Mouse (Mus musculus) naive thymus-derived CD4-positive, alpha-beta T cell, adult 2 months (primary cell): ENCODE measurements around the gene Ccdc69.
"Not testable (repeated sequence)": the region's sequence is repeated elsewhere in the genome, so short reads cannot be mapped to it uniquely, and the experiment has no call there.

ENCODE experiments used
- DNase-seq: peaks from one replicate; pipeline ENCODE4 v3.0.0-alpha.2; 2011; ENCODE audit warnings: low read depth

The Ccdc69 gene

DNA sequence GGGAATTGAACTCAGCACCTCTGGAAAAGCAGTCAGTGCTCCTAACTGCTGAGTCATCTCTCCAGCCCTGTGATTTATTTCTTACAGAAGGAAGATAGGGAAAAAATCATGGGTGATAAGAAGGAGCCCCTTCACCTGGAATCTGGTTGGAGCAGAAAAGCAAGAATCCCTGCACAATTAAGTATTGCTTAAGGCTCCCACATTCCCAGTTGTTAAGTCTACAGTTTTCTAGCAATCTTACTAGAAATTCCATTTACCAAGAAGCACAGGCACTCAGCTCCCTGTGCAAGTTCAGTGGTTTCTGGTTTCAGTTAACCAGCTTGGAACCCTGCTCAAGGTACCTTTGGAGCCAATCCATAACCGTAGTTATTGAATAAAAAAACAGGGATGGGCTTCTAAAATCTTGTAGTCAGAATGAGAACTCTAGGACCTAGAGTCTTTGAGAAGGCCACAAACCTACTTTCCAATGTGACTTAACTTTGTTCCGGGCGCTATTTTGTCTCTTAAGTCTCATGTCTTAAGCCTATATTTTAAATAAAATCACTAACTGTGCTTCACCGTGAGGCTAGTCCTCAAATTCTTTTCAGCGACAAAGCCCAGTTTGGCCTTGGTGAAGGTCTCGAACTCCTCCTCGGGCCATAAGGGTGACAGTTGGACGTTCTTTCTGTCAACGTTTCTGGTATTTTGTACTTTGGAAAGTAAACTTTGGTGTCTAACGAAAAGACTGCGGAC lies 19.0 kb upstream of the Ccdc69 start:
- no peak for DNase-seq

- not testable (repeated sequence) for DNase-seq
These were observed 18.4 kb upstream of the Ccdc69 start for GRCm38 (mm10) chr11:55096296-55096695.

DNA sequence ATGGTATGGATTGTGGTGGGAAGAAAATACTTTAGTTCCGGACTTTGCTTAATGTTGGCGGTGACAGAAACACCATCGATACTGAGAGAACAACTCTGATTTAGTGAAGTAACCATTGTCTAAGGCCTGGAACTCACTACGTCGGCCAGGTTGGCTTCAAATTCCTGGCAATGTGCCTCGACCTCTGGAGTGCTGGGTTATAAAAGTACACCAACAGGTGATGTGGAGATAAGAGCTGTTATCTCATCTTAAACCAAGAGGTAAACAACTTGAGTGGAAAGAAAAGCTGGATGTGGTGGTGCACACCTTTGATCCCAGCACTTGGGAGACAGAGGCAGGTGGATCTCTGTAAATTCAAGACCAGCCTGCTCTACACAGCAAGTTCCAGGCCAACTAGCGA lies 15.2 kb upstream of the Ccdc69 start:
- no peak for DNase-seq

DNA sequence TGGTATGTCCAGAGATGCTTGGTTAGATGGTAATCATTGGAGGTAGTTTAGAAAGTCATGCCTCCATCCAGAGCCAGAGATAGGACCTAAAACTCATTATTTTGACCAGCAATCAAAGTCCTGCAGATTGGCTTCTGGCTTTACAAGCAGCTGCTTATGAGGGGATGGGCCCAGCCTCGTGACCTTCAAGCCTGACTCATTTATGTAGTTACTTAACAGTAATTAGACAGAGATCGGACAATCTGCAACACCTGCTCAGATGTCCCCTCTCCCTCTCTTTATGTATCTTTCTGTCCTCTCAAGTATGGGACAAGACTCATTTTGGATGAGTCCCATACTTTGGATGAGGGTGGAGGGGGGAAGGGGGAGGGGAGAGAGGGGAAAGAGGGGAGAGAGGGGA lies 12.0 kb upstream of the Ccdc69 start:
- DNase-seq, result no peak

DNA sequence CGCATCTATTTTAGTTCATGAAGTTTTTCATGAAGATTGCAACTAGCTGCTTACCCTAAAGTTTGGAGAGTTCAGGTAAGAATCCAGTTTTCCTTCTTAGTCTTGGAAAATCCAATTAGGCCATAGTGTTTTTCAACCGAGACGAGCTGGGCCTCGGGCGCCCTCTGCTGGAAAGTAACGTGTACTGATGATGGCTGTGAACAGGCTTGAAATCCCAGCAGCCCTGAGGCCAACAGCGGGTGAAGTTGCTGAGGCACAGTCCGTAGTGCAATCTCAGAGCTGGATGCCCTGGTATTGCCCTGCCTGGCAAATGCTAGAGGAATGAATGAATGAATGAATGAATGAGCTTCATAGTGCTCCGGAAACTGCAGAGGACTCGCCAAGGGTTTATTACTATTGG lies 9.1 kb upstream of the Ccdc69 start:
- peak; percentile 87 for DNase-seq

DNA sequence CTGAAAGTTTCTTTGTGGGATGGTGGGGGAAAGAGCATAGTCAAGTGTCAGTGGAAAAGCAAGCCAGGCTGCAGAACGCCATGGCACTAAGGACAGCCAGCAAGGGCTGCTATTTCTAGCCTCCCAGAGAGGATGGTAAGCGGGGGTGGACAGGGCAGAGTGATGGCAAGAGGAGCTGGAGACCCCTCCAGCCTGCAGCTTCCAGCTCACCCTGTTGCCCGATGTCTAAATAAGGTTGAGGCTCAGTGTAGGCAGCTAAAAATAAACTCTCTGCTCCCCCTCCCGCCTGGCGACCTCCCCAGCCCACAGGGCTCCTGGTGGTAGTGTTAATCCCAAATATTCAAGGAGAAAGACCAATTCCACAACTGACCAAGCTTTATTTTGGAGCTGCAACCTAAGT lies 7.5 kb upstream of the Ccdc69 start:
- no peak for DNase-seq

GRCm38 (mm10) chr11:55084629-55085028 lies 6.7 kb upstream of the Ccdc69 start:
- DNase-seq, result no peak

DNA sequence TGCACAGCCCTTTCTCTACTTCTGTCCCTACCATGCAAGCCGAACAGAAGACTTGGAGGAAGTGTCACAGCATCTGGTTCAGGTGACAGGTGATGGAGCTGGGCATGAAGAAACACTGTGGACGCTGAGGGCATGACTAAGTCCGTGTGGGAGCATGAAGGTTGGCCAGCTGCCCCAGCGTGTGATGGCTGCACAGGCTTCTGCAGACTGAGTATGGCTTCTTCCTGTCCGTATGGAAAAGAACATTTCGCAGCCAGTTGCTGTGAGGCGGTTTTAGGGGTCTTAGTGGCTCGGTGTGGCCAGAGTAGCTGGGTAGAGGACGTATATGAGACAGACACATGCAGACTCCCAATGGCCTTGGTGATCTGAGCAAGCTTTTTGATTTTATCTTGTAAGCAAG lies 3.3 kb upstream of the Ccdc69 start:
- no peak for DNase-seq

DNA sequence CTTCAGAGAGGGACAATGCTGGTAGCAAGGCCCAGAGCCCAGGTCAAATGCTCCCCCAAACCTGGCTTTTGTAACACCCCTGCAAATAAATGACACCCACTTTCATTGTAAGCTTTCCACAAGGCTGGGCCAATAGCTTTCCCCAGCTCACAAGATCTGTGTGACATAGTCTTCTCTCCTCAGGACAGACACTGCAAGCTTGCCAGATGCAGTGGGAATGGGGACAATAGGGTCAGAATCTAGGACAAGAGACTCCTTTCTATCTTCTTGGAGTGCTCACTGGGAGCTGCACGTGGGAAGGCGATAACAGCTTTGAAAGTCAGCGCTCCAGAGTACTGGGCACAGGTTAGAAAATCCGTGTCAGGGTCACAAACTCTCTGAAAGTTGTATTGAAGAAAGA lies 1.2 kb upstream of the Ccdc69 start:
- no peak for DNase-seq

DNA sequence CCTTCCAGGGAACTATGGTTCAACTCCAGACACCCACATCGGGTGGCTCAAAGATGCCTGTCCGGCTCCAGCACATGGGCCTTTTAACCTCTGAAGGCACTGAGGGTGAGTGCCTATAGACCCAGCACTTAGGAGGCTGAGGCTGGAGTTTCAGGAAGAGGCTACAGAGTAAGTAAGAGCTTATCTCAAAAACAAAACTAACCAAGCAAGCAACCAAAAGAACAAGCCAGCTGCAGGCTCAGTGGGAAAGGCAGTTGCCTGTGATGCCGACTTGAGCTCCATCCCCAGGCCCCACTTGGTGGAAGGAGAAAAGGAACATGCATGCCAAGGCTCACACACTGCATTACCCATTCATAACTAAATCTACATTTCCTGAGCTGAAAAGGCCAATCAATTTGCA lies 571 bp upstream of the Ccdc69 start:
- DNase-seq, result no peak

GRCm38 (mm10) chr11:55076234-55076633 lies 1.7 kb downstream of the Ccdc69 start:
- no peak for DNase-seq

DNA sequence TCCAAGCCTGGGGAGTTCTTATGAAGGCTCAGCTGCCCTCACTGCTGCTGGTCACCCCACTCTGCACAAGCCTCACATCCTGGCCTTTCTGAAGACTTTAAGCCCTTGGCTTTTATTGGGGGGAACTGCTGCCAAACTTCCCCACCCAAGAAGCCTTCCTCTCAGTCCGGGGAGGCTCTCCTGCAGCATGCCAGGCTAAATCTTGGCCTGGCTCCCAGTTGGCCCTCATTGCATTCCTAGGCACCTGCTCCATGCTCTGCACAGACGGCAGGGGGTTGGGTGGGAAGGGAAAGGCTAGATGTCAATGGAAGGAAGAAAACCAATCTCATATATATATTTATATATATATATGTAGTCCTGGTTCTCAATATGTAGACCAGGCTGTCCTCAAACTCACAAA lies 2.3 kb downstream of the Ccdc69 start:
- DNase-seq, result no peak

- DNase-seq, result no peak
These were observed 4.7 kb downstream of the Ccdc69 start for GRCm38 (mm10) chr11:55073191-55073590.

GRCm38 (mm10) chr11:55072467-55072866 lies 5.5 kb downstream of the Ccdc69 start:
- DNase-seq, result peak; percentile 66

GRCm38 (mm10) chr11:55071344-55071743 lies 6.6 kb downstream of the Ccdc69 start:
- no peak for DNase-seq

DNA sequence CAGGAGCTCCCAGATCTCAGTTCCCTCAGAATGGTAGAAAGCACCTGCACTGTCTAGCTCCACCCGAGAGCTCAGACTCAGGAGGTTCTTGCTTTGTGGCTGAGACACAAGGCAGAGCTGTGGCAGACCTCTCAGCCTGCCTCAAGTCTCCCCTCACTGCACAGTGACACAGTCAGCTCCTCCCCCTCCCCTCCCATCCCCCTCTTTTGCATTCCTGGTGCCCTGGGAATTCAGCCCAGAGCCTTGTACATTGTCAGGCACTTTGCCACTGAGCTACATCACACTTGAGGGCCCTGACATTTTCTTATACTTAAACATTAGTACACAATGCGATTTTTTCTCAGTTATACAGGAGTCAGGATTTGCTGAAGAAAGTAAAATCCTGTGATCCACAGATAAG lies 8.9 kb downstream of the Ccdc69 start:
- no peak for DNase-seq

- DNase-seq, result peak; percentile 58
These were observed 11.0 kb downstream of the Ccdc69 start for GRCm38 (mm10) chr11:55066921-55067320.

DNA sequence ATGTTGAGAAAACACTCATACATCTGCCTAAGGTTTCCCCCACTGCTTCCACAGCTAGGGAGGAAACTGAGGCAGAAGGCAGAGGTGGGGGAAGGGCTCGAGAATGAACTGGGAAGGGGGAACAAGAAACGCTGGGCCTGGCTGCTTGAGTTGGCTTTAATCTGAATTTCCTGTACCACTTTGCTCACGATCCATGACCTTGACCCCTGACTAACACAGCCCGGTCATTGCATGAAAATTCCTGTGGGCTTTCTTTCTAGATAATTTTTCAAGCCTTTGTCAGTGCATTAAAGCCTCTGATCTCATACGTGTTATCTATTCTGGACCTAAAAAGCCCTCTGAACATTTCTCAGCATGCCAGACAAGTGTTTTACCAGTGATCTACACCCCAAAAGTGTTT lies 15.1 kb downstream of the Ccdc69 start:
- DNase-seq, result no peak

DNA sequence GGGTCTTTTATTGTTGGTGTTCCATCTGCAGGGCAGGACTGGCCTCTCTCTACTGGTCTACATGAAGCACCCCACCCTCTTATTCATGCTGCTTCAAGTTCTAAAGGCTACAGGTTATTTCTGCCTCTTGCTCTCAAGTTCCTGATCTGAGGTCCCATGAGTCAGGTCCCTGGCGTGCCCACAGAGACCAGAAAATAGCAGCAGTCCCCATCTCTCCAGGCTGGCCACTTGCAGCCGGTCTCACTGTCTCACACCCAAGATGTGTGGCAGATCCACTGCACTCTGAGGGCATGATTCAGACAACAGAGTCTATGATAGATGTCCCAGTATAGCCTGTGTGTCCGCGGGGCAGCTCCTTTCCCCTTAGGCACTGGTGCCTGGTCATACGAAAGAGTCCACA lies 17.1 kb downstream of the Ccdc69 start:
- no peak for DNase-seq

DNA sequence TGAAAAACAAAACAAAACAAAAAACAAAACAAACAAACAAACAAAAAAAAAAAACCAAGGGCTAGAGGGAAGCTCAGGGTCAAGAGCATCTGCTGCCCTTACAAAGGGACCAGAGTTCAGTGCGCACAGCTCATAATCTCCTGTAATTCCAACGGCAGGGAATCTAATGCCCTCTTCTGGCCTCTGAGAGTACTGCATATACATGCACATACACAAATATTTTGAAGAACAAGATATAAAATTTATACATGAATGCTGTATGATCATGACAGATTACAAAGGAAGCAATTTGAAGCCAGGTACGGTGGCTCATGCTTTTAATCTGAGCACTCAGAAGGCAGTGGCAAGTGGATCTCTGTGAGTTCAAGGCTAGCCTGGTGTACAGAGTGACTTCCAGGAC lies 20.4 kb downstream of the Ccdc69 start:
- DNase-seq, result no peak

- no peak for DNase-seq
These were observed 27.0 kb downstream of the Ccdc69 start for GRCm38 (mm10) chr11:55050837-55051510.

- DNase-seq, result peak; percentile 73
These were observed 31.3 kb downstream of the Ccdc69 start for GRCm38 (mm10) chr11:55046600-55046999.

GRCm38 (mm10) chr11:55041348-55041747 lies 36.6 kb downstream of the Ccdc69 start:
- peak; percentile 47 for DNase-seq

GRCm38 (mm10) chr11:55039591-55039990 lies 38.3 kb downstream of the Ccdc69 start:
- peak; percentile 90 for DNase-seq
